In the genomic region with DNA sequence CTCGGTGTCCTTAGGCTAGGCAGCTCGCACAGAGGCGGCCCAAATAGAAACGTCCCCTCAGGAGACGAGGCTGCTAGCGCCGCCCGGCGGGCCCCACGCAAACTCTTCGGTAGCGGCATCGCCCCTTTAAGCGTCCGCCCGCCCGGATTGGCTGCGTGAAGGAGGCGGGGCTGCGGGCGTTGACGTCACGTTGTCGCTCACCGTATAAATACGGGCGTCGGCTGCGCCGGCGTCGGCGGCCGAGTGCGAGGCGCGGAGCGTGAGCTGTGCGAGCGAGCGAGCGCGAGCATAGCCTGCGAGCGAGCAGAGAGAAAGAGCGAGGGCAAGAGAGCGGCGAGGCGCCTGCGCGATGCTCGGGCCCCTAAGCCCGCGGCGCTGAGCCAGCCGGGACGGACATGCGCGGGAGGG, we compare ENCODE assay signal across 8 mouse cellular contexts. TPM values are rescaled to one million over a fixed set of nuclear protein-coding genes. Genes with fewer than 3 reads are reported as not detected.
A peak's percentile ranks its signal among the peaks of the same experiment; 100 is the strongest.
DNase-seq lines count a peak whose midpoint lies in the region; ATAC-seq and TF ChIP-seq lines count a peak whose summit lies in the region.

No protein-coding gene starts in this region.

- TF ChIP-seq POLR2A in spleen, adult 2 months (IDR thresholded peaks at IDR 0.05; ENCODE audit: low read depth, low read length): peak; percentile 97

- WGBS in embryonic facial prominence, embryonic 12.5 days: under 1% methylated on average over 59 of the region's 59 CpGs
- WGBS in limb, embryonic 13.5 days: under 1% methylated on average over 47 of the region's 59 CpGs
- WGBS in midbrain, embryonic 16.5 days: under 1% methylated on average over 58 of the region's 59 CpGs
- WGBS in spleen, adult 2 months: under 1% methylated on average over 59 of the region's 59 CpGs

- H3K4me2 ChIP-seq in embryonic facial prominence, embryonic 12.5 days (replicated peaks): peak overlapping the region; percentile 66
- H3K4me2 ChIP-seq in limb, embryonic 13.5 days (replicated peaks): peak overlapping the region; percentile 69
- H3K4me2 ChIP-seq in midbrain, embryonic 16.5 days (ENCODE audit: low read length): peak overlapping the region; percentile 86

- H3K27ac ChIP-seq in embryonic facial prominence, embryonic 12.5 days: peak overlapping the region; percentile 99
- peak overlapping the region; percentile 98 for H3K27ac ChIP-seq in limb, embryonic 13.5 days
- H3K27ac ChIP-seq in midbrain, embryonic 16.5 days (ENCODE audit: low read length): peak overlapping the region; percentile 97
- H3K27ac ChIP-seq in spleen, adult 2 months (ENCODE audit: insufficient read depth, low read length): peak overlapping the region; percentile 40

- H3K9me3 ChIP-seq in erythroblast, embryonic 14.5 days (ENCODE audit: control insufficient read depth, low read length): peaks cover 6% of the 10 kb centered on the region; the same call in 1 of the 2 replicates
- no peaks in the 10 kb centered on the region for H3K9me3 ChIP-seq in embryonic facial prominence, embryonic 12.5 days
- H3K9me3 ChIP-seq in limb, embryonic 13.5 days: no peaks in the 10 kb centered on the region
- H3K9me3 ChIP-seq in midbrain, embryonic 16.5 days (replicated peaks; ENCODE audit: control insufficient read depth, low read length, poor library complexity, severe bottlenecking): no peaks in the 10 kb centered on the region

- peaks cover 15% of the 10 kb centered on the region for H3K4me1 ChIP-seq in erythroblast, embryonic 14.5 days (ENCODE audit: control insufficient read depth)
- H3K4me1 ChIP-seq in embryonic facial prominence, embryonic 12.5 days: peaks cover 10% of the 10 kb centered on the region; the same call in 1 of the 2 replicates
- H3K4me1 ChIP-seq in limb, embryonic 13.5 days: peaks cover 28% of the 10 kb centered on the region
- peaks cover 16% of the 10 kb centered on the region for H3K4me1 ChIP-seq in midbrain, embryonic 16.5 days (ENCODE audit: control insufficient read depth, insufficient read depth, low read length)
- H3K4me1 ChIP-seq in spleen, adult 2 months (ENCODE audit: control insufficient read depth, insufficient read depth, insufficient read length): peaks cover 2% of the 10 kb centered on the region

- H3K27me3 ChIP-seq in erythroblast, embryonic 14.5 days (ENCODE audit: control insufficient read depth): peaks cover 48% of the 10 kb centered on the region
- H3K27me3 ChIP-seq in embryonic facial prominence, embryonic 12.5 days: no peaks in the 10 kb centered on the region
- no peaks in the 10 kb centered on the region for H3K27me3 ChIP-seq in limb, embryonic 13.5 days
- H3K27me3 ChIP-seq in midbrain, embryonic 16.5 days (ENCODE audit: control insufficient read depth, insufficient read depth, low read depth, low read length): no peaks in the 10 kb centered on the region
- no peaks in the 10 kb centered on the region for H3K27me3 ChIP-seq in spleen, adult 2 months (ENCODE audit: control insufficient read depth, insufficient read depth, low read length)

- H3K4me3 ChIP-seq in erythroblast, embryonic 14.5 days (replicated peaks): peak overlapping the region; percentile 61
- H3K4me3 ChIP-seq in embryonic facial prominence, embryonic 12.5 days: peak overlapping the region; percentile 85
- peak overlapping the region; percentile 80 for H3K4me3 ChIP-seq in limb, embryonic 13.5 days
- H3K4me3 ChIP-seq in midbrain, embryonic 16.5 days (ENCODE audit: low read depth, low read length): peak overlapping the region; percentile 91
- peak overlapping the region; percentile 59 for H3K4me3 ChIP-seq in spleen, adult 2 months (ENCODE audit: extremely low read depth, insufficient read depth, insufficient read length)

- H3K36me3 ChIP-seq in erythroblast, embryonic 14.5 days (ENCODE audit: control insufficient read depth): no peaks in the 10 kb centered on the region
- H3K36me3 ChIP-seq in embryonic facial prominence, embryonic 12.5 days: no peaks in the 10 kb centered on the region
- no peaks in the 10 kb centered on the region for H3K36me3 ChIP-seq in limb, embryonic 13.5 days
- H3K36me3 ChIP-seq in midbrain, embryonic 16.5 days (ENCODE audit: control insufficient read depth, insufficient read depth, low read length): no peaks in the 10 kb centered on the region
- H3K36me3 ChIP-seq in spleen, adult 2 months (ENCODE audit: control insufficient read depth, insufficient read depth, low read length): no peaks in the 10 kb centered on the region

- TF ChIP-seq CTCF in spleen, adult 2 months (IDR thresholded peaks at IDR 0.05; ENCODE audit: extremely low read depth, insufficient read depth, insufficient read length, insufficient replicate concordance): no peak

- peak overlapping the region; percentile 96 for H3K9ac ChIP-seq in embryonic facial prominence, embryonic 12.5 days
- H3K9ac ChIP-seq in limb, embryonic 13.5 days: peak overlapping the region; percentile 95
- peak overlapping the region; percentile 96 for H3K9ac ChIP-seq in midbrain, embryonic 16.5 days (ENCODE audit: low read depth, low read length)

- no peak; the same call in 1 of the 2 replicates for ATAC-seq in erythroblast, adult 5-6 weeks (replicated peaks; ENCODE audit: low FRiP score, poor library complexity, severe bottlenecking)
- peak; percentile 97 for ATAC-seq in embryonic facial prominence, embryonic 12.5 days (ENCODE audit: insufficient number of reproducible peaks, insufficient read depth, low FRiP score, low TSS enrichment)
- peak; percentile 96 for ATAC-seq in limb, embryonic 13.5 days (ENCODE audit: low FRiP score, low read depth)
- peak; percentile 97 for ATAC-seq in midbrain, embryonic 16.5 days

- peak; percentile 94 for DNase-seq in heart, adult 9 months (ENCODE audit: low spot score in 2 of 2)
- DNase-seq in kidney, adult 9 months: peak; percentile 96
- peak; percentile 80 to 88 for DNase-seq in spleen, adult 2 months (ENCODE audit: low read depth in 1 of 2, low spot score in 2 of 2)

RNA-seq across cellular contexts. Expression of gene Errfi1, which starts 1.1 kb away (rescaled TPM):
- polyA plus RNA-seq in erythroblast, embryonic 14.5 days (2012): not detected in 2 replicates
- total RNA-seq in erythroblast, adult 5-6 weeks (2015; ENCODE audit: low replicate concordance): not detected in 2 replicates
- 0.56 TPM in 1 of 2 replicates, not detected in the other for total RNA-seq in erythroblast, adult 5-6 weeks (2017; ENCODE audit: low replicate concordance)
- 26.9 and 27.8 TPM in 2 replicates for polyA plus RNA-seq in embryonic facial prominence, embryonic 12.5 days (2016; fragmentation: Nextera tagmentation; extraction: Ambion mirVana)
- 22.5 and 24.3 TPM in 2 replicates for polyA plus RNA-seq in limb, embryonic 13.5 days (2015; fragmentation: Nextera tagmentation; extraction: Ambion mirVana)
- polyA plus RNA-seq in midbrain, embryonic 16.5 days (2015; fragmentation: Nextera tagmentation; extraction: Ambion mirVana): 22.1 and 22.7 TPM in 2 replicates
- 13.7 and 15.3 TPM in 2 replicates for polyA plus RNA-seq in spleen, adult 2 months (2012; rRNA removed)

RNA-seq across cellular contexts. Expression of gene Park7, which starts 59.4 kb away (rescaled TPM):
- 26.7 and 34.4 TPM in 2 replicates for polyA plus RNA-seq in erythroblast, embryonic 14.5 days (2012)
- total RNA-seq in erythroblast, adult 5-6 weeks (2015; ENCODE audit: low replicate concordance): 34.5 and 54.8 TPM in 2 replicates
- total RNA-seq in erythroblast, adult 5-6 weeks (2017; ENCODE audit: low replicate concordance): 63.8 and 70.5 TPM in 2 replicates
- polyA plus RNA-seq in embryonic facial prominence, embryonic 12.5 days (2016; fragmentation: Nextera tagmentation; extraction: Ambion mirVana): 425 and 444 TPM in 2 replicates
- 411 and 442 TPM in 2 replicates for polyA plus RNA-seq in limb, embryonic 13.5 days (2015; fragmentation: Nextera tagmentation; extraction: Ambion mirVana)
- 359 and 371 TPM in 2 replicates for polyA plus RNA-seq in midbrain, embryonic 16.5 days (2015; fragmentation: Nextera tagmentation; extraction: Ambion mirVana)
- polyA plus RNA-seq in spleen, adult 2 months (2012; rRNA removed): 51.4 and 56.9 TPM in 2 replicates

RNA-seq across cellular contexts. Expression of gene Tnfrsf9, which starts 59.5 kb away (rescaled TPM):
- polyA plus RNA-seq in erythroblast, embryonic 14.5 days (2012): not detected in 2 replicates
- total RNA-seq in erythroblast, adult 5-6 weeks (2015; ENCODE audit: low replicate concordance): not detected in 2 replicates
- not detected in 2 replicates for total RNA-seq in erythroblast, adult 5-6 weeks (2017; ENCODE audit: low replicate concordance)
- polyA plus RNA-seq in embryonic facial prominence, embryonic 12.5 days (2016; fragmentation: Nextera tagmentation; extraction: Ambion mirVana): 0.29 and 1.0 TPM in 2 replicates
- 0.40 and 0.51 TPM in 2 replicates for polyA plus RNA-seq in limb, embryonic 13.5 days (2015; fragmentation: Nextera tagmentation; extraction: Ambion mirVana)
- polyA plus RNA-seq in midbrain, embryonic 16.5 days (2015; fragmentation: Nextera tagmentation; extraction: Ambion mirVana): 0.27 and 0.38 TPM in 2 replicates
- polyA plus RNA-seq in spleen, adult 2 months (2012; rRNA removed): 2.2 and 4.0 TPM in 2 replicates

Comparison
In these comparisons a context has a peak if more than half of its experiments do, and no peak if none do; other contexts are left out.
1. H3K27ac ChIP-seq: peak in every context shown above with its lines; median percentile 99 in embryonic facial prominence, embryonic 12.5 days; 98 in limb, embryonic 13.5 days; 97 in midbrain, embryonic 16.5 days; 40 in spleen, adult 2 months.
2. RNA of gene Errfi1, which starts 1.1 kb away (polyA plus RNA-seq): 26.9 to 27.8 TPM in embryonic facial prominence, embryonic 12.5 days, 22.5 to 24.3 TPM in limb, embryonic 13.5 days, 22.1 to 22.7 TPM in midbrain, embryonic 16.5 days and 13.7 to 15.3 TPM in spleen, adult 2 months; not detected in erythroblast, embryonic 14.5 days; every median in the first group is over 10 times any median in the second.
3. Peak in every context shown above with its lines, with median percentiles within 50 percentile points of each other: H3K4me3 ChIP-seq, H3K4me2 ChIP-seq, H3K9ac ChIP-seq and DNase-seq.